In genomic region chr7:126760391-126760802, GRCm38 (mm10) we compare ENCODE assay signal across 8 mouse cellular contexts. TPM values are rescaled to one million over a fixed set of nuclear protein-coding genes. Genes with fewer than 3 reads are reported as not detected.
DNase-seq lines count a peak whose midpoint lies in the region; ATAC-seq and TF ChIP-seq lines count a peak whose summit lies in the region.

No protein-coding gene starts in this region.

- peak overlapping the region; percentile 82 for H3K4me2 ChIP-seq in lung, embryonic 15.5 days

- DNase-seq in right cerebral cortex, postnatal 10 days (ENCODE audit: low spot score in 2 of 2), result peak; percentile 68 to 69
- no peak for DNase-seq in right cerebral cortex, postnatal 14 days
- DNase-seq in heart, adult 18-20 months, result peak; percentile 82 to 94
- DNase-seq in kidney, adult 11 months, result peak; percentile 77
- DNase-seq in left cerebral cortex, postnatal 14 days (ENCODE audit: low spot score in 2 of 2), result no peak

- H3K4me1 ChIP-seq in cortical plate, adult 2 months (ENCODE audit: control insufficient read depth, insufficient read depth, low read length), result peaks cover 12% of the 10 kb centered on the region
- peaks cover 29% of the 10 kb centered on the region for H3K4me1 ChIP-seq in lung, embryonic 15.5 days
- H3K4me1 ChIP-seq in small intestine, adult 2 months (ENCODE audit: control insufficient read depth, insufficient read depth, insufficient read length, low read length), result peaks cover 10% of the 10 kb centered on the region; the same call in 1 of the 2 replicates

- TF ChIP-seq CTCF in cortical plate, adult 2 months (IDR thresholded peaks at IDR 0.05; ENCODE audit: extremely low read depth, insufficient read depth, low read length), result no peak
- no peak for TF ChIP-seq CTCF in small intestine, adult 2 months (IDR thresholded peaks at IDR 0.05; ENCODE audit: extremely low read depth, insufficient read length, insufficient replicate concordance, low read depth, low read length)

- no peak for TF ChIP-seq POLR2A in cortical plate, adult 2 months (IDR thresholded peaks at IDR 0.05; ENCODE audit: extremely low read depth, insufficient read depth, low read length)
- peak; percentile 43 for TF ChIP-seq POLR2A in small intestine, adult 2 months (IDR thresholded peaks at IDR 0.05; ENCODE audit: low read depth, low read length)

- WGBS in lung, embryonic 15.5 days, result 7% methylated on average over 3 of the region's 3 CpGs
- WGBS in small intestine, adult 2 months, result 8% methylated on average over 3 of the region's 3 CpGs

- H3K9me3 ChIP-seq in lung, embryonic 15.5 days, result no peaks in the 10 kb centered on the region

- ATAC-seq in lung, embryonic 15.5 days (ENCODE audit: borderline replicate concordance, extremely low read depth, low FRiP score, low TSS enrichment), result peak; percentile 88

- H3K36me3 ChIP-seq in lung, embryonic 15.5 days, result peaks cover 30% of the 10 kb centered on the region
- H3K36me3 ChIP-seq in small intestine, adult 2 months (ENCODE audit: control insufficient read depth, insufficient read depth, low read length), result peaks cover 33% of the 10 kb centered on the region

- peak overlapping the region; percentile 71 for H3K4me3 ChIP-seq in cortical plate, adult 2 months (ENCODE audit: insufficient read depth, low read length)
- H3K4me3 ChIP-seq in lung, embryonic 15.5 days, result peak overlapping the region; percentile 89
- H3K4me3 ChIP-seq in small intestine, adult 2 months (ENCODE audit: low read depth, low read length), result peak overlapping the region; percentile 97

- intact Hi-C loops in left cerebral cortex, postnatal 14 days (cut with DNase I), result loop anchor here (5.0 kb wide), 1 partner anchor 58 kb away; no protein-coding TSS in a partner anchor

- H3K9ac ChIP-seq in lung, embryonic 15.5 days, result peak overlapping the region; percentile 90

- H3K27ac ChIP-seq in cortical plate, adult 2 months (ENCODE audit: insufficient read depth, low read length), result peak overlapping the region; percentile 89
- H3K27ac ChIP-seq in lung, embryonic 15.5 days, result peak overlapping the region; percentile 99
- H3K27ac ChIP-seq in small intestine, adult 2 months (ENCODE audit: insufficient read depth, low read depth, low read length), result peak overlapping the region; percentile 100

- H3K27me3 ChIP-seq in lung, embryonic 15.5 days, result no peaks in the 10 kb centered on the region
- H3K27me3 ChIP-seq in small intestine, adult 2 months (ENCODE audit: control insufficient read depth, insufficient read depth, low read length), result no peaks in the 10 kb centered on the region

RNA-seq across cellular contexts. Expression of gene Mapk3, which starts 1.0 kb away (rescaled TPM):
- polyA plus RNA-seq in cortical plate, adult 2 months (2012; rRNA removed), result 246 and 283 TPM in 2 replicates
- total RNA-seq in heart, adult 18-20 months (2021), result 10 to 100 TPM; 37.2 to 46.7 TPM
- 132 and 135 TPM in 2 replicates for polyA plus RNA-seq in lung, embryonic 15.5 days (2015; fragmentation: Nextera tagmentation; extraction: Ambion mirVana)
- polyA plus RNA-seq in small intestine, adult 2 months (2012; rRNA removed), result 208 and 472 TPM in 2 replicates
- total RNA-seq in left cerebral cortex, postnatal 14 days (2021), result 100 to 1,000 TPM; 209 to 214 TPM

RNA-seq across cellular contexts. Expression of gene Gdpd3, which starts 5.7 kb away (rescaled TPM):
- polyA plus RNA-seq in cortical plate, adult 2 months (2012; rRNA removed), result 2.5 and 3.1 TPM in 2 replicates
- 1 to 10 TPM in 1 of 2 experiments, under 1 TPM in 1; 0.27 to 1.6 TPM for total RNA-seq in heart, adult 18-20 months (2021)
- polyA plus RNA-seq in lung, embryonic 15.5 days (2015; fragmentation: Nextera tagmentation; extraction: Ambion mirVana), result 2.5 and 2.8 TPM in 2 replicates
- polyA plus RNA-seq in small intestine, adult 2 months (2012; rRNA removed), result 5.0 and 24.4 TPM in 2 replicates
- total RNA-seq in left cerebral cortex, postnatal 14 days (2021), result 1 to 10 TPM; 2.0 to 2.5 TPM

RNA-seq across cellular contexts. Expression of gene Ypel3, which starts 16.4 kb away (rescaled TPM):
- polyA plus RNA-seq in cortical plate, adult 2 months (2012; rRNA removed), result 539 and 545 TPM in 2 replicates
- total RNA-seq in heart, adult 18-20 months (2021), result 10 to 100 TPM; 43.4 to 73.3 TPM
- polyA plus RNA-seq in lung, embryonic 15.5 days (2015; fragmentation: Nextera tagmentation; extraction: Ambion mirVana), result 90.3 and 96.2 TPM in 2 replicates
- polyA plus RNA-seq in small intestine, adult 2 months (2012; rRNA removed), result 153 and 244 TPM in 2 replicates
- total RNA-seq in left cerebral cortex, postnatal 14 days (2021), result 100 to 1,000 TPM; 247 to 269 TPM

RNA-seq across cellular contexts. Expression of gene Tbx6, which starts 20.9 kb away (rescaled TPM):
- 1.4 and 1.6 TPM in 2 replicates for polyA plus RNA-seq in cortical plate, adult 2 months (2012; rRNA removed)
- total RNA-seq in heart, adult 18-20 months (2021), result under 1 TPM; 0.27 to 0.64 TPM
- 0.26 and 0.51 TPM in 2 replicates for polyA plus RNA-seq in lung, embryonic 15.5 days (2015; fragmentation: Nextera tagmentation; extraction: Ambion mirVana)
- polyA plus RNA-seq in small intestine, adult 2 months (2012; rRNA removed), result 1.4 and 2.4 TPM in 2 replicates
- under 1 TPM; 0.51 to 0.92 TPM for total RNA-seq in left cerebral cortex, postnatal 14 days (2021)

RNA-seq across cellular contexts. Expression of gene Ppp4c, which starts 31.9 kb away (rescaled TPM):
- polyA plus RNA-seq in cortical plate, adult 2 months (2012; rRNA removed), result 75.4 and 77.7 TPM in 2 replicates
- 10 to 100 TPM; 35.6 to 39.0 TPM for total RNA-seq in heart, adult 18-20 months (2021)
- polyA plus RNA-seq in lung, embryonic 15.5 days (2015; fragmentation: Nextera tagmentation; extraction: Ambion mirVana), result 260 and 262 TPM in 2 replicates
- polyA plus RNA-seq in small intestine, adult 2 months (2012; rRNA removed), result 101 and 199 TPM in 2 replicates
- total RNA-seq in left cerebral cortex, postnatal 14 days (2021), result 10 to 100 TPM; 48.9 to 49.6 TPM

Comparison
In these comparisons a context has a peak if more than half of its experiments do, and no peak if none do; other contexts are left out.
1. DNase-seq: peak in right cerebral cortex, postnatal 10 days (2 of 2), heart, adult 18-20 months (2 of 2) and kidney, adult 11 months (single experiment); none in right cerebral cortex, postnatal 14 days (single experiment) and left cerebral cortex, postnatal 14 days (0 of 2).
2. Peak in every context shown above with its lines, with median percentiles within 50 percentile points of each other: H3K27ac ChIP-seq and H3K4me3 ChIP-seq.